Mouse (Mus musculus): ENCODE results near the gene Slc9a4. TPM values are rescaled to one million over a fixed set of nuclear protein-coding genes. Genes with fewer than 3 reads are reported as not detected.

The Slc9a4 gene
- polyA plus RNA-seq, 1 experiment from 2014 or later: 5.3 TPM

Other genes with a start within 250 kb of the Slc9a4 start
- 1.3 and 1.8 TPM in 2 replicates for gene Il1rl1, start 150.5 kb upstream of the Slc9a4 start, polyA plus RNA-seq (2015; fragmentation: Nextera tagmentation; extraction: Ambion mirVana)
- gene Il18r1, start 114.5 kb upstream of the Slc9a4 start, polyA plus RNA-seq (2015; fragmentation: Nextera tagmentation; extraction: Ambion mirVana): 1.0 and 1.2 TPM in 2 replicates
- gene Il18rap, start 64.7 kb upstream of the Slc9a4 start, polyA plus RNA-seq (2015; fragmentation: Nextera tagmentation; extraction: Ambion mirVana): 0.52 and 0.73 TPM in 2 replicates
- gene Slc9a2, start 100.5 kb downstream of the Slc9a4 start, polyA plus RNA-seq (2015; fragmentation: Nextera tagmentation; extraction: Ambion mirVana): 1.8 and 2.3 TPM in 2 replicates
- gene Mfsd9, start 210.6 kb downstream of the Slc9a4 start, polyA plus RNA-seq (2015; fragmentation: Nextera tagmentation; extraction: Ambion mirVana): 3.1 and 3.2 TPM in 2 replicates
- gene Tmem182, start 225.5 kb downstream of the Slc9a4 start, polyA plus RNA-seq (2015; fragmentation: Nextera tagmentation; extraction: Ambion mirVana): 0.18 and 0.35 TPM in 2 replicates